Mouse (Mus musculus): Measurements from ENCODE around the gene Taok2.

- TF ChIP-seq POLR2A (IDR thresholded peaks at IDR 0.05; ENCODE audit: low read depth, low read length) (no peak), CTCF (IDR thresholded peaks at IDR 0.05; ENCODE audit: borderline replicate concordance, insufficient read depth, low read length) (no peak)
Measured at GRCm38 (mm10) chr7:126818818-126819217, 65.7 kb downstream of the Taok2 start.
